Mouse (Mus musculus): ENCODE measurements around the gene Pld1.
A peak's percentile ranks its signal among the peaks of the same experiment; 100 is the strongest.
"Not testable (repeated sequence)": the region's sequence is repeated elsewhere in the genome, so short reads cannot be mapped to it uniquely, and the experiment has no call there.

The Pld1 gene

DNA sequence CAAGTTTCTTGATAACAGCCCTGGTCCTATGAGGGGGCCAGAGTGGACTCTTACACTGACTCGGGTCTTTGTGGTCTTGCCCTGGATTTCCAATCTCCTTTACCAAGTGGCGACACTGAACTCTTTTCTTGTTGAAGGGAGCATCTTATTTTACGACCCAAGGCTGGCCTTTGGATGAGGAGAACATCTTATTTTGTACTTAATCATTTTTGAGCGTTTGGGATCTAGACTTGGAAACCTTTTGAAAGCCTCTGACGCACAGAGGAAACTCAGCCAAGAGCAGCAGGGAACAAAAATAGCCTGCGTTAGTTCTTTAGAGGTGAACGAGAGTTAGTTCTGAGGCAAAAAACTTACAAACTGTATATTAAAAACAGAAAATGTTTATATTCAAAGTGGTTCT, 4.5 kb downstream of the Pld1 start:
- peak; percentile 54 for DNase-seq (ENCODE audit: low spot score)

DNA sequence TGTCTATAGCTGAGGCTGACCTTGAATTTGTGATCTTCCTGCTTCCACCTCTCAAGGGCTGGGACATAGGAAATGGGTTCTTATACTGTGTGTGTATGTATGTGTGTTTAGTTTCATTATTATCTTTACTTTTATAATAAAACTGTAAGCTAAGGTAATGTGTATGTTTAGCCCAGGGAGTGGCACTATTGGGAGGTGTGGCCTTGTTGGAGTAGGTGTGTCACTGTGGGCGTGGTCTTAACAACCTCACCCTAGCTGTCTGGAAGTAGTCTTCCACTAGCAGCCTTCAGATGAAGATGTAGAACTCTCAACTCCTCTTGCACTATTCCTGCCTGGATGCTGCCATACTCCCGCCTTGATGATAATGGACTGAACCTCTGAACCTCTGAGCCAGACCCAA, 6.9 kb downstream of the Pld1 start:
- DNase-seq (ENCODE audit: low spot score) = not testable (repeated sequence)

DNA sequence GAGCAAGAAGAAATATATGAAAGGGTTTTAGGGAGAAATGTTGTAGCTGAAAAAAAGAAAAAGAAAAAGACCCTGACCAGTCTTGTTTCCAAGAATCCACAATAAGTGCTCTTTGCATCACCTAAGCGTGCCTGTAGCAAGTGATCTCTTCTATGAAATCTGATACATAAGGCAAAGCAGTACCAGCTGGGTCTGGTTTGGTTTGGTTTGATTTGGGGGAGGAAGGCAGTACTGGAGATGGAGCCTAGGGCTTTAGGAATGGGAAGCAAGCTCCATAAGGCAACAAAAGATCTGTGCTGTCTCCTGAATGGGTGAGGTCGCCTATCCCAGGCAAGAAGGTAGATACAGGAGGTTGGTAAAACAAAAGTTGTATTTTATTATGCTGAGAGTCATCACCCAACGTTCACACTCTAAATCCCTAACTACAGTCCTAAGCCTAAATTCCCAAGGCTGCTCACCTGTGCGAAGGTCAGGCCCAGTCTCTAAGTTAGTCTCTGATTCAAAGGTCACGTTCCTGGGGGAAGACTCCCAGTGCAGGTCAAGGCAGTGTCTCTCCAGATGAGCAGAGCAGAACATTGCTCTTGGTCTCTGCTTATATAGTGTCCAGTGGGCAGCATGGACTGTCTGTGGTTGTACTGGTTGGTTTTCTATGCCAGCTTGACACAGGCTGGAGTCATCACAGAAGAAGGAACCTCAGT, 10.8 kb downstream of the Pld1 start:
- DNase-seq (ENCODE audit: low spot score) = no peak

DNA sequence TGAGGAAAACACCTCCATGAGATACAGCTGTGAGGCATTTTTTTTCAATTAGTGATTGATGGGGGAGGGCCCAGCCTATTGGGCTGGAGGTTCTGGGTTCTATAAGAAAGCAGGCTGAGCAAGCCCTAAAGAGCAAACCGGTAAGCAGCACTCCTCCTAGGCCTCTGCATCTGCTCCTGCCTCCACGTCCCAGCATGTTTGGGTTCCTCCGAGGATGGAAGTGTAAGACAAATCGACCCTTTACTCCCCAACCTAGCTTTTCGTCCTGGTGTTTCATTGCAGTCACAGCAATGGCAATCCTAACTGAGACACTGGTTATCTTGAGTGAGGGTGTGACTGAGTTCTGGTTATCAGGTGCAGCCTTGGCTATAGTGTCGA, 11.4 kb downstream of the Pld1 start:
- no peak for DNase-seq (ENCODE audit: low spot score)

DNA sequence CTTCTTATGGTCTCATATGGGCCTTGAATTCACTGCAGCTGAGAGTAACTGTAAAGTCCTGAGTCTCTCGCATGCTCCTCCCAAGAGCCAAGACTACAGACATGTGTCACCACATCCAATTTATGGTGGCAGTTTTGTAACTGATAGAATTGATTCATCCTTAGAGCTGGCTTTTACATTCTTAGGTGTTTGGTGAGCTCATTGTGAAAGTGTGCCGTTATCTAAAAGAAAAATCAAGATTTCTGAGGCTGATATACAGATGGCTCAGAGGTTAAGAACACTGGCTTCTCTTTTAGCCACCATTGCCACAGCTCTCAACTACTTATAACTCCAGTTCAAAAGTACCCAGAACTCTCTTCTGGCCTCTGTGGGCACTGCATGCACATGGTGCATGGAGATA, 12.2 kb downstream of the Pld1 start:
- DNase-seq (ENCODE audit: low spot score) = no peak

DNA sequence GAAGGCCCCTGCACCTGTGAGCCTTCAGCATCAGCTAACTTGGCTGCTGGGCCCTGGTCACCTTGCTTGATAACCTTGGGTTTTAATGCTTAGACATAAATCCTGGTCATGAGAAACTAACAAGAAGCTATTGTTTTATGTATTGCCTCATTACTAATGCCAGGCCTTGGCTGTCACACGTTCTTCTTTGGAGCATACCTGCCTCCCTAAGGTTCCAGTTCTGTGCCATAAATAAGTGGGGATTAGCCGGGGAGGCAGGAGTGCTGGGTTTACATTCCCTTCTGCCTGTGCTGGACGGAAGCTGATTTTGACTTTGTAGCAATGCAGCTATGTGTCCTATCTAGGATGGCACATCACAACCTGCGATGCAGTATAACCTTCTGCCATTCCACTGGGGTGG, 13.2 kb downstream of the Pld1 start:
- DNase-seq (ENCODE audit: low spot score) = no peak

DNA sequence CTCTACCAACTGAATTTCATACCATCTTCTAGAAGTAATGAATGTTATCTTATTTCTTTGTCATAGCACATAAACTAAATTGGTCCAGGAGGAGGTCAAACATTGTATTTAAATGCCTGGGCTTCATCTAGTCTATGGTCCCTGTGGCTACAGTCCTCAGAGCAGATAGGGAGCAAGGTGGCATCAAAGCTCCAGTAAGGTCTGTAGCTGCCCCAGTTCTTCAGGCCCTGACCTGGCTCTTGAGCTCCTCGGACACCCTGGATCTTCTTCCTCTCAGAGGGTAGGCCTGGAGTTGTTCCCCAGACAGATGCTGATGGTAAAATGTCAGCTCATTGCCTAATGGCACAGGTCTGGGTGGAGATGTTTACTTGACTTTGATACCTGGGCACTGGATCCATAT, 17.5 kb downstream of the Pld1 start:
- no peak for DNase-seq (ENCODE audit: low spot score)

DNA sequence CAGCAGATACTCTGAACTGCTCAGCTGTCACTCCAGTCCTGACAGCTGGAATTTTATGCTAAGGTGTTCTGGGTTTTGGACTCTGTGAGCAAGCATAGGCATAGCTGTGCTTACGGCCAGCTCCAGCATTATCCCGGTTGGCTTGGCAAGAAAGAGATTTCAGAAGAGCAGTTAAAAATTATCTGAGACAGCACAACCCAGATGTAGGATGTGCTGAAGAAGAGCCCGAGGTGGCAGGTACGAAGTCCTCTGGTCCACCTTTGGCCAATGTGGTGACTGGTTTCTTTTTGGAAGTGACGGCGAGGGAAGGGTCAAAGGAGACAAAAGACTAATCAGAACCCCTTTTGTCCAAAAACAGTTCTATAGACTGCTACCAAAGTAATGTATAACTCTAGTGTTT, 20.7 kb downstream of the Pld1 start:
- DNase-seq (ENCODE audit: low spot score) = no peak

DNA sequence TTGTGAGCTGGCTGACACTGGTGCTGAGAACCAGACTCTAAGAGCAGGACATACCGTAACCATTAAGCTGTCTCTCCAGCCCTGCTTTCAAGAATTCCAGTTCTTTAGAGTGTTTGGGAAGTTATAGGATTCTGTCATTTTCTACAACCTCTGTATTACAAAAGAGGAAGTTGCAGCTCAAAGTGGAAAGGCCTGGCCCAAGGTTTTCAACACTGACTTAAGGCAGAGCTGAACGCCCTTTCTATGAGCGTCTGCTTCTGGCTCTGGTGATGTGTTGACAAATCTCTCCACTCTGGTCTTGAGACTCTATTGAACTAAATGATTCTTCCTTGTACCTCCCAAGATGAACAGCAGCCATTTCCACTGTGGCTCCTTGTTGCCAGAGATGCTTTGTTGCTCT, 22.7 kb downstream of the Pld1 start:
- DNase-seq (ENCODE audit: low spot score) = no peak

DNA sequence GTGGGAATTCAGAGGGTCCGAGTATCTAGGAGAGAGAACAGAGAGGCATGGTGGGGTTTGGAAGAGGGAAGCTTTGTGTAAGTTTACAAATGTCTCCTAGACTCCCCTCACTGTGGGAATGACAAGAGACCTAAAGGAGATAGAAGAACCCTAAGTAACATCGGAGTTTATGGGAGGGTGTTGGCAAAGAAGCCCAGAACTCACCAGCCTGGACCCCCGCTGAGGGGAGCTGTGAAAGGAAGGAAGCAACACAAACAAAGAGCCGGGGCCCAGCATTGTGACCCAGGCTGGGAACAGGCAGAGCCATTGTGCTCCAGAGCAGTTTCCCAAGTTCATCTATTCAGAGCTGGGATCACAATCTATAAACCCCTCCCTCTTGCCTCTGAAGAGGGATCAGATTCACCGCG, 25.3 kb downstream of the Pld1 start:
- no peak for DNase-seq (ENCODE audit: low spot score)

DNA sequence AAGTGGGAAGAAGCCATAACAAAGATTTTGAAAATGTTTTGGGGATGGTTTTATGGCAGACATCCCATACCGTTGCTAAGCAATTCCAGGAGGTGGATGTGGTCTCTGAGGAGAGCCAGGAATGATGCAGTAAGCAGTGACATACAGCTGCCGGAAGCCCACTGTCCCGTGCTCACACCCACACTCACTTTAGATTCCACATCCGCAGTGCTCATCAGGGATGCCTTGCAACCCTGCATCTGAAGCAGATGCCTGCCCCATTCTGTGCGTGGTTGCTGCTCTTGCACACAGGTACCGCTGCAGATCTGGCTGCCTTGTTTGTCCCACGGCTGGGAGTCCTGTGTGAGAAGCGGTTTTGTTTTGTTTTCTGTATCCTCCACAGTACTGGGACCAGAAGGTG, 30.2 kb downstream of the Pld1 start:
- no peak for DNase-seq (ENCODE audit: low spot score)

DNA sequence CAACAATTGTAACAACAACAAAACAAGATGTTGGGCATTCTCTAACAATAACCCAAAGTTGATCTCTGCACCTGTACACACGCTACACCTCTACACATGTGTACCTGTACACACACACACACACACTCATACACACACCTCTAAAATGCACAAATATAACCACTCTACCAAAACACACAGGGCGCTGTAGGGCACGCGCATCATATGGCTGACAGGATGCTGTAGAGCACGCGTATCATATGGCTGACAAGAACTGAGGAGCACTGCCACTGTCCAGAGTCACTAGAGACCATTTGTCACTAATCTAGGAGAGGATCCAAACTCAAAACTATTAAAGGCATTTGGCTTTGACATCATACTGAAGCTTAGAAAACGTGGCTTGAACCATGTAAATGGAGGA, 35.4 kb downstream of the Pld1 start:
- no peak for DNase-seq (ENCODE audit: low spot score)

DNA sequence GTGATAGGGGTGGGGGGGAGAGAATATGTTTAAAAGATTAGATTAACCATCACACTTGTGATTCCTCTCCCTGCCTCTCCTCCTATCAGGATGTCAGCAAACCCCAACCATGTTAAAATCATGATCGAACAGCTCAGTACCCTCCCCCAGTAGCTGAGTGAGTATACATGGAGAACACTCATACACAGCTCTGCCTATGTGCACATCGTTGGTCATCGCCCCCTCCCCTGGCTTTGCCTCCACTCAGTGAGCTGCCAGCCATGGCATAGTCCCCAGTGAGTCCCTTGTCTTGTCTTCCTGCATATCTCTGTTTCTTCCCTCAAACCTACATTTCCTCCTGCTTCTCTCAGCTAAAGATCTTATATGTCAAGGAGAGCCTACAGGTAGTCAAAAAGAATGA, 36.5 kb downstream of the Pld1 start:
- DNase-seq (ENCODE audit: low spot score) = no peak

DNA sequence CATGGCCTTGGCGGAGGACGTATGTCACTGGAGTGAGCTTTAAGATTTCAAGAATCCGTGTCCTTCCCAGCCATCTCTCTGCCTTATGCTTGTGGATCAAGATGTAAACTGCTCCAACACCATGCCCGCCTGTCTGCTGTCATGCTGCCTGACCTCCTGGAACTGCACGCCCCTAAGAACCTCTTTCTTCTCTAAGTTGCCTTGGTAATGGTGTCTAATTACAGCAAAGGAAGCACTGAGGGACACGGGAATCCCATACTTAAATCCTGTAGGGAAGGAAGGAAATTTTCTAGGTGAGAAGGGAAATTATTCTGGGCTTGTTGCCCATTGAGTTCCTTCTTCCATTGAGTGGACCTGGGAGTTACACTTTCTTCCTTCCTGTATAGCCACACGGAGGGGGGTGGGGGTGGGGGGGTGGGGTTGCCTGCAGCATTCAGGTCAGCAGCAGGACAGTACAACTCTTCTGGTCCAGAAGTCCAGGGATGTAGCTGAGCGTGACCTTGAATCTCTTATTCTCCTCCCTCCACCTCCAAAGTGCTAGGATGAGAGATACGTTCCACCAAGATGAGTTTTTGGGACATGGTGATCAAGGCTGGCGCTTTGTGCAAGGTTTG, 38.5 kb downstream of the Pld1 start:
- no peak for DNase-seq (ENCODE audit: low spot score)

DNA sequence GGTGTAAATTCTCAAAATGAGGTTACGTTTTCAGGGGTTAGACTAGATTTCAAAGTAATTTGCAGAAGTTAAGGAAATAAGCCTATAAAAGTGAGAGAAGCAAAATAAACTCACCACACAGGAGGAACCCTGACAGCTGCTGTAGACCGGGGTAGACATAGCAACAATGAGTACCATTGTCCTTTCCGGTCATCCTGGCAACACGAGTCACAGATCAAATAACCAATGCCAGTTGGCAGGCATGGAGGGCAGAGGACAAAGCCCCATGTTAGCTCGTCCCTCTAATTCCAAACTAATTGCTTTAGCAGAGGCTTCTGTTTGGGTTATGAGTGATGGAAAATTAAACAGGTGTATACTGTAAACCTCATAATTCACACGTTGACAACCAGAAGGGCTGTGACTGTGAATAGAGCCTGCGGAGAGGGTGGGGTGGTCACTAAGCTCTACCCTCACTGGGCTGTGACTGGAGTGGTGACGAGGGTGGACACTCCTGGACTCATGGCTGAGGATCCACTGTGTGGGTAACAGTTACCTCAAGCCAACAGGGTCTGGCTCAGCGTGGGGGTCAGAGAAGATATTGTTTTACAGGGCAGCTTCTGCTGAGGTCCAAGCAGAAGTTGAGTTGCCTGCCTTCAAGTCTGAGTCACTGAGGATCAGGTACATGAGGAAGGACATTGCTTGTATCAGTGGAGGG, 39.7 kb downstream of the Pld1 start:
- DNase-seq (ENCODE audit: low spot score) = no peak

DNA sequence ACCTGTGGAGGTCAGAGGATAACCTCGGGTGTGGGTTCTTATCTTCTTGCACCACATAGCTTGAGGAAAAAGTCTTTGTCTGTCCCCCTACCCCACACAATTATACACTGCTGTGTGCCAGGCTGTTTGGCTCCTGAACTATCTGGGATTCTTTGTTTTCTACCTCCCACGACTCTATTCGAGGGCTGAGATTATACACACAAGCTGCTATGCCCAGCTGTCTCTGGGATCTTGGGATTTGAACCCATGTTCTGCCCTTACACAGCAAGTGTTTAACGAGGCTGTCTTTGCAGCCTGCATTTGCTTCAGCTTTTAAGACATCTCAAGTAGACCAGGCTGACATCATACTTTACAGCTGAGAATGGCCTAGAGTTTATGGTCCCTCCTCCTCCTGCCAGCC, 43.1 kb downstream of the Pld1 start:
- no peak for DNase-seq (ENCODE audit: low spot score)

DNA sequence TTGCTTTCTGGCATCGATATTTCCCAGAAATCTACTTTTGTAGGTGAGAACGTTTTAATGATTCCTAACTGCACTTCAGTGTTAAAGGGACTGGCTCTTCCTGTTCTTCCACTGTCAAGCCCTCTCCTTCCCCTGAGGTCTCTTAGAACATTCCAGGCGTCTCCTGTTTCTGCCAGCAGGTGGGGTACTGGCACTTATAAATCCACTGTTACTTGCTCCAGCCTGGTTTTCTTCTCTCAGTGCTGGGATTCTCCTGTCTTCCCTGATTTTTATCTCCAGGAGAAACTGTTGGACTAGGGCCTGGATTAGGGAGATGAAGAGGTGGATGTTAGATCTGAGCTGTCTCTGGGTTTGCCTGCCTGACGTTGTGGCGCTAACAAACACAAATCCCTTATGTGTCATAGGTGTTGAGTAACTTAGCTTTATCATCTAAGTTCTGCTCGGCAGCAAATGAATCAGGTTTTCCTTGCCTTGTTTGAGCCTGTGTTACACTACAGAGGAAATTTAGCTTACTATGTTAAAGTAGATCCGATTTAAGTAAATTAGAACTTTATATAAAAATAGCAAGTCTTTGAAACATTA, 44.0 kb downstream of the Pld1 start:
- DNase-seq (ENCODE audit: low spot score) = peak; percentile 87

DNA sequence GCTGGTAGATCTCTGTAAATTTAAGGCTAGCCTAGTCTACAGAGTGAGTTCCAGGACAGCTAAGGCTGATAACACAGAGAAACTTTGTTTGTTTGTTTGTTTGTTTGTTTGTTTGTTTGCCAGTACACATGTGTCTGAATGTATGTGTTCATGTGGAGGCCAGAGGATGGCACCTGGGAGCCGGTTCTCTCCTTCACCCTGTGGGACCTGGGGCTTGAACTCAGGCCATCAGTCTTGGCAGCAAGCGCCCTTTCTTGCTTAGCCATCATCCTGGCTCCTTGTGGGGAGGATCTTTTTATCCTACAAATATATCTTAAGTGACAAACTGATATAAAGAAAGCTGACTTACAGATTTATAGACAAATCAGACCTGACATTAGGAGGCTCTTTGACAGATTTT, 44.8 kb downstream of the Pld1 start:
- no peak for DNase-seq (ENCODE audit: low spot score)

DNA sequence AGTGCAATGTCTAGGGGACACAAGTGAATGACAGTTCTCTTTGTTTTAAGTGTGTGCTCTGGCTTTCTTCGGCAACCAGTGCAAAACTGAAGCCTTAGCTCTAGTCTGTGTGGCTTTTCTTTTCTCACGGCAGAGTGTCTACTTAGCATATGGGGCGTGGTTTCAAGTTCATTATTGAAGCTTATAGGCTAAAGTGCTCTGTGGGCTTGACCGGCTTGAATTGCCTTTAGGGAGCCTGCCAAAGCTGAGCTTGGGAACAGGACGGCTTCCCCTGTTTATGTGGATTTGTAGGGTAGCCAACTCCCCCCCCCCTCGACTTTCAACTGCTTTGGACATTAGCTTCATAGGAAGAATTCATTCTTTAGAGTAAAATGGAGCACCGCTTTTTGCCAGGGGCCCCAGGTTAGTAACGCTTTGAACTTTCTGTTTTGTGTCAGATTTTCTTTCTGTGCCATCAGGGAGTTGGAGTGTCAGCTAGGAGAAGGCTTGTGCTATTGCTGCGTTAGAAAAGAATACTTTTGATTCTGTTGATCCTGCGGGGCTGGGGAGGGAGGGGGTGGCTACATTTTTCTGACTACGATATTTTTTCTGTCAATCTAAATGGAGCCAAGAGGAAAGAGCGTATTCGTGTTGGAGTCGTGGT, 45.6 kb downstream of the Pld1 start:
- peak; percentile 90 for DNase-seq (ENCODE audit: low spot score)

DNA sequence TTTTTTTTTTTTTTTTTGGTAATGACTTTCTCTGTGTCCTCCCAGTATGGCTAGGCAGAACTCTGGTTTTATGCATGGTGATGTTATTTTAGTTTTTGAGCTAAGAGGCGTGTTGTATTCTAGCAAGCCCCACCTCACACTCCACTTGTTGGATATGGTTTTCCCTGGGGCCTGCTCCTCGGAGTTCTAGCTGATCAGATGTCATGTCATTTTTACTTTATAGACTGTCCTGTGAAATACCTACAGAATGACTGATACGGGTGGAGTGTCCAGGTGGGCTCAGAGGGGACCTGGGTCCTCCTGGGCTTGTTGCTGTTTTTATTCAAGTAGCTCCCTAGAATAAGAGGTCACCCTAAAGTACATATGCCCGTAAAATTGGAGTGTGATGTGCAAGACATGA, 46.1 kb downstream of the Pld1 start:
- DNase-seq (ENCODE audit: low spot score) = no peak

DNA sequence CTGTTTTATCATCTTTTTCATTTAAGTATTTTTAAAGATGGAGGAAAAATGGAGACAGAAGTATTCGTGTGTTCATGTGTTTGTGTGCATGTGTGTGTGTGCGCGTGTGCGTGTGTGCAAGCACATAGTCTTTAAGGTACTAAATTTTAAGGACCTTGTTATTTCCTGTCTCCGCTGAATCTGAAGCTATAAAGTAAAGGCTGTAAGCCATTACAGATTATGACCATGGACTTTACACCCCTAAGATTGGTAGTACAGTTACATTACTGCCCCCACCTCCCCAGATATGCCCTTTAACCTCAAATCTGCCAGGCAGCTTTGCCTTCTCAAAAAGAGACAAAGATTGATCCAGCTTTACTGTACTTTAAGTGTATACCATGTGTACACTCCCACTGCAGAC, 46.8 kb downstream of the Pld1 start:
- no peak for DNase-seq (ENCODE audit: low spot score)

DNA sequence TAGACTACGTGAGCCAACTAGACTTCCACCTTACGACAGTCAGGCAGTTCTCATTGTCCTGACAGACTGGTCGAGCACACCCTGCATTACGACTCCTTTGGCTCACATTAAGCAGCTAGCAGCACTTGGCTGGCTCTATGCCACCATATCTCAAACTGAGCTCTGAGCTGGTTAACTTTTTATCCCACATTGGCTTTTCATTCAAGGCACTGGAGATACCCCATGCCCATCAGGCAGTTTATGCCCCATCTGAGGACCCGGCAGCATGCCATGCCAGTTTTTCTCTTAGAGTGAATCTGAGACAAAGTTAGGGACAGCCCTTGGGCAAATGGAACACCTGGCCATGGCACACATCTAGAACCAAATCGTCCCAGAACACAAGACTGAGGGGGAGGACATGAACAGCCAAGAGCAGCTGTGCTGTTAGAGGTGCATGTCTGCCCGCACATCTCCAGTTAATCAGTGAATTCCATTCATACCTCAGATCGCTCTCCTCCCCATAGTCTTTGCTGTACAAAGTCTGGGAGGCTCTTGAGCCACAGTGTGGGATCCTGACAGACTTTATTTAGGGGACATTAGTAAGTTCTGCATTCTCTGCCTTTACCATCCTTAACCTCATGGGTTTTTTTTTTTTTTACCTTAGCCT, 49.5 kb downstream of the Pld1 start:
- no peak for DNase-seq (ENCODE audit: low spot score)
